Mouse (Mus musculus): ENCODE measurements around the gene Phc2.

GRCm38 (mm10) chr4:128609925-128610402, 44.5 kb upstream of the Phc2 start, which contains the start of gene Zscan20:
- no peak for TF ChIP-seq GATA1 (IDR thresholded peaks at IDR 0.05; ENCODE audit: low read depth, low read length)
- TF ChIP-seq MAX (IDR thresholded peaks at IDR 0.05; ENCODE audit: low read length) = no peak; the same call in 1 of the 2 replicates
- TF ChIP-seq ZKSCAN1 (IDR thresholded peaks at IDR 0.05; ENCODE audit: low read depth, low read length) = no peak
- peak; percentile 97 for TF ChIP-seq HCFC1 (IDR thresholded peaks at IDR 0.05; ENCODE audit: low read depth, low read length)
- TF ChIP-seq RCOR1 (IDR thresholded peaks at IDR 0.05; ENCODE audit: low read depth, low read length) = peak; percentile 37; the same call in 1 of the 2 replicates
- TF ChIP-seq CTCF (IDR thresholded peaks at IDR 0.05 in 2 of 3, conservative IDR thresholded peaks at IDR 0.05 in 1 of 3; ENCODE audit: control insufficient read depth in 1 of 3, insufficient read depth in 1 of 3, low read depth in 2 of 3, low read length in 3 of 3, poor library complexity in 1 of 3, severe bottlenecking in 1 of 3) = no peak

Data from MEL (cell line).